Mouse (Mus musculus) megakaryocyte, embryonic 14.5 days (primary cell): ENCODE results near the gene Gm28729. TPM values are rescaled to one million over a fixed set of nuclear protein-coding genes. Genes with fewer than 3 reads are reported as not detected.
"Not testable (repeated sequence)": the region's sequence is repeated elsewhere in the genome, so short reads cannot be mapped to it uniquely, and the experiment has no call there.

Source experiments
- H3K27me3 ChIP-seq: replicated peaks from 2 replicates; pipeline ENCODE3; 2012; ENCODE audit warnings: inconsistent platforms
- H3K36me3 ChIP-seq: replicated peaks from 2 replicates; pipeline ENCODE3; 2012; ENCODE audit warnings: low read length, inconsistent platforms, mixed read lengths
- H3K4me1 ChIP-seq: 2 replicates; pipeline ENCODE4 v1.6.1; 2012; ENCODE audit warnings: inconsistent platforms
- H3K4me3 ChIP-seq: replicated peaks from 2 replicates; pipeline ENCODE3; 2012; ENCODE audit warnings: moderate library complexity, mild to moderate bottlenecking, inconsistent platforms
- H3K9me3 ChIP-seq: 2 replicates; pipeline ENCODE4 v1.6.1; 2012; ENCODE audit warnings: inconsistent platforms
- FLI1 ChIP-seq: IDR thresholded peaks from 2 replicates; pipeline ENCODE4 v1.6.1; 2012; ENCODE audit warnings: low read length, inconsistent platforms, mixed read lengths
- GATA1 ChIP-seq: IDR thresholded peaks from 3 replicates; pipeline ENCODE4 v1.6.1; 2012; ENCODE audit warnings: mixed read lengths, low read length, inconsistent platforms, borderline replicate concordance
- polyA plus RNA-seq: library from polyadenylated mRNA; stranded (reverse); fragments of >175 nt; gene quantifications from 2 replicates; pipeline ENCODE4 v1.2.3, GENCODE M21; 2012; ENCODE audit warnings: low replicate concordance; ENCODE audit not compliant: insufficient read depth

Gm28729 gene
- polyA plus RNA-seq, 1 experiment = not detected

- H3K36me3 ChIP-seq = no peaks in the 10 kb centered on the region
- H3K27me3 ChIP-seq = peaks cover 18% of the 10 kb centered on the region
- TF ChIP-seq FLI1 (no peak), GATA1 (no peak)
- H3K4me3 ChIP-seq = no peak overlapping the region
- no peaks in the 10 kb centered on the region for H3K4me1 ChIP-seq
- peaks cover 29% of the 10 kb centered on the region for H3K9me3 ChIP-seq
Observed at GRCm38 (mm10) chr9:96502856-96503610, 22.0 kb downstream of the Gm28729 start.

- Histone ChIP-seq H3K4me1 (no peaks in the 10 kb centered on the region), H3K4me3 (no peak overlapping the region), H3K27me3 (peaks cover 12% of the 10 kb centered on the region), H3K36me3 (no peaks in the 10 kb centered on the region), H3K9me3 (peaks cover 30% of the 10 kb centered on the region)
- TF ChIP-seq GATA1 (no peak), FLI1 (no peak)
Observed at GRCm38 (mm10) chr9:96501217-96501616, 23.8 kb downstream of the Gm28729 start.

- Histone ChIP-seq H3K27me3 (peaks cover 4% of the 10 kb centered on the region), H3K4me3 (no peak overlapping the region), H3K36me3 (no peaks in the 10 kb centered on the region), H3K4me1 (peaks cover 19% of the 10 kb centered on the region), H3K9me3 (peaks cover 3% of the 10 kb centered on the region)
- TF ChIP-seq GATA1 (no peak), FLI1 (no peak)
Observed at GRCm38 (mm10) chr9:96493212-96493611, 31.9 kb downstream of the Gm28729 start.

- Histone ChIP-seq H3K36me3 (no peaks in the 10 kb centered on the region), H3K4me3 (peak overlapping the region; percentile 77), H3K27me3 (peaks cover 4% of the 10 kb centered on the region), H3K9me3 (no peaks in the 10 kb centered on the region), H3K4me1 (peaks cover 19% of the 10 kb centered on the region)
- TF ChIP-seq GATA1 = no peak
- no peak for TF ChIP-seq FLI1
Observed at GRCm38 (mm10) chr9:96491810-96492209, 33.3 kb downstream of the Gm28729 start.

GRCm38 (mm10) chr9:96487869-96488268, 37.2 kb downstream of the Gm28729 start:
- not testable (repeated sequence) for H3K27me3 ChIP-seq, H3K36me3 ChIP-seq, H3K9me3 ChIP-seq, H3K4me3 ChIP-seq
- peaks cover 18% of the 10 kb centered on the region for H3K4me1 ChIP-seq

GRCm38 (mm10) chr9:96483648-96484047, 41.4 kb downstream of the Gm28729 start:
- TF ChIP-seq FLI1 = no peak
- no peak for TF ChIP-seq GATA1
- Histone ChIP-seq H3K4me1 (peaks cover 19% of the 10 kb centered on the region), H3K36me3 (no peaks in the 10 kb centered on the region), H3K27me3 (peaks cover 8% of the 10 kb centered on the region), H3K4me3 (no peak overlapping the region), H3K9me3 (no peaks in the 10 kb centered on the region)

- Histone ChIP-seq H3K4me3 (no peak overlapping the region), H3K4me1 (peaks cover 23% of the 10 kb centered on the region)
Observed at GRCm38 (mm10) chr9:96483028-96483427, 42.0 kb downstream of the Gm28729 start.

GRCm38 (mm10) chr9:96478071-96478888, 46.8 kb downstream of the Gm28729 start, which contains the start of gene Rnf7:
Rnf7 (minus strand) TSS chr9:96478675.
- TF ChIP-seq GATA1 (no peak), FLI1 (no peak)
- Histone ChIP-seq H3K36me3 (peaks cover 23% of the 10 kb centered on the region), H3K4me1 (peaks cover 39% of the 10 kb centered on the region), H3K4me3 (peak within 1 kb of the TSS; percentile 93), H3K9me3 (no peaks in the 10 kb centered on the region), H3K27me3 (peaks cover 6% of the 10 kb centered on the region)

More at GRCm38 (mm10) chr9:96483028-96483427, 42.0 kb downstream of the Gm28729 start:
- TF ChIP-seq GATA1 = no peak
- no peak for TF ChIP-seq FLI1
- no peaks in the 10 kb centered on the region for H3K36me3 ChIP-seq
- H3K9me3 ChIP-seq = no peaks in the 10 kb centered on the region
- peaks cover 8% of the 10 kb centered on the region for H3K27me3 ChIP-seq

GRCm38 (mm10) chr9:96472356-96472755, 52.7 kb downstream of the Gm28729 start:
- no peak overlapping the region for H3K4me3 ChIP-seq
- no peaks in the 10 kb centered on the region for H3K27me3 ChIP-seq
- peaks cover 19% of the 10 kb centered on the region for H3K4me1 ChIP-seq
- TF ChIP-seq GATA1 (no peak), FLI1 (no peak)
- no peaks in the 10 kb centered on the region for H3K9me3 ChIP-seq
- peaks cover 59% of the 10 kb centered on the region for H3K36me3 ChIP-seq

- not testable (repeated sequence) for H3K9me3 ChIP-seq, H3K27me3 ChIP-seq, H3K4me3 ChIP-seq
- Histone ChIP-seq H3K36me3 (peaks cover 66% of the 10 kb centered on the region), H3K4me1 (peaks cover 14% of the 10 kb centered on the region; the same call in 1 of the 2 replicates)
Observed at GRCm38 (mm10) chr9:96471681-96472080, 53.4 kb downstream of the Gm28729 start.
